Mouse (Mus musculus): ENCODE measurements at regions not wholly inside any gene's neighbourhood (a gene's known extent, or its start where the extent isn't known, plus 50 kb on each side); places are given as distances from the start of the nearest gene placed in this dataset.

- TF ChIP-seq CTCF (IDR thresholded peaks at IDR 0.05; ENCODE audit: low read depth, low read length) (no peak), POLR2A (IDR thresholded peaks at IDR 0.05; ENCODE audit: borderline replicate concordance, low read depth, low read length) (no peak)
These were observed 85.1 kb upstream of the Otud4 start for GRCm38 (mm10) chr8:79554311-79554710.
